Mouse (Mus musculus) bone marrow, adult 2 months (tissue): ENCODE measurements around the gene Spock2. TPM values are rescaled to one million over a fixed set of nuclear protein-coding genes. Genes with fewer than 3 reads are reported as not detected.

ENCODE experiments used
- H3K27ac ChIP-seq: fragments of 200-500 bp; 2 replicates; pipeline ENCODE4 v1.5.1; 2012; ENCODE audit warnings: low read depth, mild to moderate bottlenecking, control low read depth, inconsistent platforms, low read length; ENCODE audit not compliant: control insufficient read depth, poor library complexity, insufficient read depth
- H3K4me1 ChIP-seq: fragments of 200-500 bp; 2 replicates; pipeline ENCODE4 v1.6.1; 2011; ENCODE audit warnings: low read length; ENCODE audit not compliant: control insufficient read depth, insufficient read depth
- H3K4me3 ChIP-seq: fragments of 200-500 bp; replicated peaks from 2 replicates; pipeline ENCODE3; 2011; ENCODE audit warnings: mild to moderate bottlenecking, low read depth, low read length, control low read depth; ENCODE audit not compliant: control insufficient read depth
- CTCF ChIP-seq: fragments of 200-500 bp; IDR thresholded peaks from 2 replicates; pipeline ENCODE4 v1.5.1; 2011; ENCODE audit warnings: low read length, control low read depth; ENCODE audit not compliant: control insufficient read depth, insufficient read depth
- POLR2A ChIP-seq: fragments of 200-500 bp; IDR thresholded peaks from 2 replicates; pipeline ENCODE4 v1.6.1; 2011; ENCODE audit warnings: low read depth, mild to moderate bottlenecking, control low read depth, low read length, borderline replicate concordance; ENCODE audit not compliant: control insufficient read depth
- WGBS: fragments of 180-500 bp; shearing (Covaris S2); methylation state at CpG from one replicate; pipeline ENCODE4 v1.1.7; 2018; 5-methylcytosine and 5-hydroxymethylcytosine counted together
- polyA plus RNA-seq: library from polyadenylated mRNA; stranded (reverse); fragments of >200 nt; gene quantifications from 2 replicates; pipeline ENCODE4 v1.2.4, GENCODE M21; 2011; ENCODE audit warnings: low replicate concordance; ENCODE audit not compliant: missing spikeins, insufficient read depth, insufficient read length

Spock2 gene
- polyA plus RNA-seq, 1 experiment, result 0.95 TPM

GRCm38 (mm10) chr10:60162973-60163255 lies 56.9 kb downstream of the Spock2 start:
- Histone ChIP-seq H3K27ac (peak overlapping the region; percentile 97), H3K4me3 (no peak overlapping the region), H3K4me1 (peaks cover 2% of the 10 kb centered on the region; the same call in 1 of the 2 replicates)
- TF ChIP-seq POLR2A (no peak), CTCF (no peak)
- WGBS, result 82% methylated on average over 6 of the region's 6 CpGs

GRCm38 (mm10) chr10:60164869-60165268 lies 58.9 kb downstream of the Spock2 start:
- peaks cover 4% of the 10 kb centered on the region; the same call in 1 of the 2 replicates for H3K4me1 ChIP-seq
- 67% methylated on average over 1 of the region's 1 CpGs for WGBS
- no peak overlapping the region for H3K4me3 ChIP-seq
- TF ChIP-seq POLR2A, result no peak
- TF ChIP-seq CTCF, result no peak
- no peak overlapping the region; the same call in 1 of the 2 replicates for H3K27ac ChIP-seq

- 55% methylated on average over 3 of the region's 3 CpGs for WGBS
- H3K27ac ChIP-seq, result 0 out of 2 replicates have a peak overlapping the region, but pooled peaks have one; percentile 35
- peaks cover 6% of the 10 kb centered on the region; the same call in 1 of the 2 replicates for H3K4me1 ChIP-seq
- H3K4me3 ChIP-seq, result no peak overlapping the region
- no peak for TF ChIP-seq POLR2A
- TF ChIP-seq CTCF, result no peak
Observed at GRCm38 (mm10) chr10:60166068-60166467, 60.0 kb downstream of the Spock2 start.

- 8% methylated on average over 2 of the region's 2 CpGs for WGBS
- Histone ChIP-seq H3K27ac (peak overlapping the region; percentile 96), H3K4me3 (no peak overlapping the region), H3K4me1 (peaks cover 5% of the 10 kb centered on the region; the same call in 1 of the 2 replicates)
- TF ChIP-seq CTCF (no peak), POLR2A (no peak)
Observed at GRCm38 (mm10) chr10:60168306-60168705, 62.3 kb downstream of the Spock2 start.

GRCm38 (mm10) chr10:60168960-60169359 lies 62.9 kb downstream of the Spock2 start:
- TF ChIP-seq CTCF, result no peak
- no peak for TF ChIP-seq POLR2A
- Histone ChIP-seq H3K4me3 (no peak overlapping the region), H3K27ac (peak overlapping the region; percentile 96), H3K4me1 (peaks cover 5% of the 10 kb centered on the region; the same call in 1 of the 2 replicates)
- WGBS, result 69% methylated on average over 3 of the region's 3 CpGs

- peaks cover 5% of the 10 kb centered on the region; the same call in 1 of the 2 replicates for H3K4me1 ChIP-seq
- 77% methylated on average over 10 of the region's 10 CpGs for WGBS
- TF ChIP-seq POLR2A, result no peak
- TF ChIP-seq CTCF, result no peak
- H3K4me3 ChIP-seq, result no peak overlapping the region
- H3K27ac ChIP-seq, result peak overlapping the region; percentile 86
Observed at GRCm38 (mm10) chr10:60170326-60171089, 64.5 kb downstream of the Spock2 start.

GRCm38 (mm10) chr10:60171368-60171767 lies 65.3 kb downstream of the Spock2 start:
- TF ChIP-seq POLR2A, result no peak
- no peak for TF ChIP-seq CTCF
- Histone ChIP-seq H3K4me3 (no peak overlapping the region), H3K4me1 (peaks cover 5% of the 10 kb centered on the region; the same call in 1 of the 2 replicates), H3K27ac (peak overlapping the region; percentile 39; the same call in 1 of the 2 replicates)
- WGBS, result 79% methylated on average over 5 of the region's 5 CpGs

- Histone ChIP-seq H3K4me3 (no peak overlapping the region), H3K27ac (no peak overlapping the region), H3K4me1 (peaks cover 5% of the 10 kb centered on the region; the same call in 1 of the 2 replicates)
- 81% methylated on average over 4 of the region's 4 CpGs for WGBS
- TF ChIP-seq POLR2A (no peak), CTCF (no peak)
Observed at GRCm38 (mm10) chr10:60172306-60172705, 66.3 kb downstream of the Spock2 start.

- 85% methylated on average over 10 of the region's 10 CpGs for WGBS
- TF ChIP-seq POLR2A, result no peak
- no peak for TF ChIP-seq CTCF
- Histone ChIP-seq H3K4me3 (no peak overlapping the region), H3K27ac (no peak overlapping the region), H3K4me1 (peaks cover 5% of the 10 kb centered on the region; the same call in 1 of the 2 replicates)
Observed at GRCm38 (mm10) chr10:60173035-60173434, 67.0 kb downstream of the Spock2 start.
